Mouse (Mus musculus) NIH3T3 (cell line): ENCODE results near the gene Bmpr1b.

Source experiments
- DNase-seq: peaks from one replicate; pipeline ENCODE4 v3.0.0-alpha.2; 2012; ENCODE audit warnings: low read depth

Gene Bmpr1b

GRCm38 (mm10) chr3:141818615-141819312 lies 350.5 kb downstream of the Bmpr1b start:
- DNase-seq = no peak

- no peak for DNase-seq
Observed at GRCm38 (mm10) chr3:141814776-141815175, 354.4 kb downstream of the Bmpr1b start.

- DNase-seq = peak; percentile 72
Observed at GRCm38 (mm10) chr3:141811348-141811747, 357.9 kb downstream of the Bmpr1b start.

GRCm38 (mm10) chr3:141810944-141811343 lies 358.3 kb downstream of the Bmpr1b start:
- DNase-seq = no peak

GRCm38 (mm10) chr3:141809581-141809980 lies 359.6 kb downstream of the Bmpr1b start:
- DNase-seq = no peak

GRCm38 (mm10) chr3:141804133-141804532 lies 365.1 kb downstream of the Bmpr1b start:
- DNase-seq = no peak

- no peak for DNase-seq
Observed at GRCm38 (mm10) chr3:141797789-141798188, 371.4 kb downstream of the Bmpr1b start.

GRCm38 (mm10) chr3:141797372-141797771 lies 371.9 kb downstream of the Bmpr1b start:
- DNase-seq = no peak

- no peak for DNase-seq
Observed at GRCm38 (mm10) chr3:141794371-141794770, 374.9 kb downstream of the Bmpr1b start.

GRCm38 (mm10) chr3:141793755-141794154 lies 375.5 kb downstream of the Bmpr1b start:
- DNase-seq = no peak

GRCm38 (mm10) chr3:141792106-141792505 lies 377.1 kb downstream of the Bmpr1b start:
- DNase-seq = no peak

- DNase-seq = no peak
Observed at GRCm38 (mm10) chr3:141791026-141791780, 378.0 kb downstream of the Bmpr1b start.
